Mouse (Mus musculus) lung, postnatal 0 days (tissue): ENCODE measurements around the gene Pstpip1. TPM values are rescaled to one million over a fixed set of nuclear protein-coding genes. Genes with fewer than 3 reads are reported as not detected.
A peak's percentile ranks its signal among the peaks of the same experiment; 100 is the strongest.

Experiments
- ATAC-seq: fragments of 200-750 bp; cut with Nextera tagmentation; 2 replicates; pipeline ENCODE4 v1.8.0; 2017; ENCODE audit warnings: moderate library complexity
- DNase-seq: peaks from one replicate; pipeline ENCODE4 v3.0.0-alpha.2; 2016; ENCODE audit warnings: low spot score
- H3K27ac ChIP-seq: fragments of 300-500 bp; sonication (generic); 2 replicates; pipeline ENCODE4 v1.5.1; 2014; ENCODE audit warnings: antibody characterized with exemption, mild to moderate bottlenecking, low read length, mixed read lengths
- H3K27me3 ChIP-seq: fragments of 300-500 bp; sonication (generic); replicated peaks from 2 replicates; pipeline ENCODE4 v1.6.1; 2014; ENCODE audit warnings: low read length, mixed read lengths; ENCODE audit not compliant: insufficient read depth
- H3K36me3 ChIP-seq: fragments of 300-500 bp; sonication (generic); 2 replicates; pipeline ENCODE4 v1.6.1; 2014; ENCODE audit warnings: low read length, mixed read lengths; ENCODE audit not compliant: insufficient read depth
- H3K4me1 ChIP-seq: fragments of 300-500 bp; sonication (generic); 2 replicates; pipeline ENCODE4 v1.6.1; 2014; ENCODE audit warnings: antibody characterized with exemption, low read depth, low read length, mixed read lengths; ENCODE audit not compliant: insufficient read depth
- H3K4me2 ChIP-seq: fragments of 300-500 bp; sonication (generic); replicated peaks from 2 replicates; pipeline ENCODE4 v1.6.1; 2014; ENCODE audit warnings: low read depth, mild to moderate bottlenecking, low read length, moderate library complexity, mixed read lengths
- H3K4me3 ChIP-seq: fragments of 300-500 bp; sonication (generic); 2 replicates; pipeline ENCODE4 v1.5.1; 2014; ENCODE audit warnings: low read depth, low read length
- H3K9ac ChIP-seq: fragments of 300-500 bp; sonication (generic); replicated peaks from 2 replicates; pipeline ENCODE4 v1.6.1; 2014; ENCODE audit warnings: low read depth, mild to moderate bottlenecking
- H3K9me3 ChIP-seq: fragments of 300-500 bp; sonication (generic); 2 replicates; pipeline ENCODE4 v1.6.1; 2016; ENCODE audit warnings: low read length, mixed read lengths
- CTCF ChIP-seq: IDR thresholded peaks from 2 replicates; pipeline ENCODE4 v1.5.1; 2016; ENCODE audit warnings: antibody characterized with exemption, mild to moderate bottlenecking
- EP300 ChIP-seq: IDR thresholded peaks from 2 replicates; pipeline ENCODE4 v1.6.1; 2016; ENCODE audit warnings: antibody characterized with exemption, mild to moderate bottlenecking, control low read depth
- WGBS: fragments of 180-500 bp; shearing (Covaris S2); extraction: QIAGEN DNeasy Blood & Tissue Kit; methylation state at CpG from one replicate; pipeline ENCODE4 v1.1.7; 2014; 5-methylcytosine and 5-hydroxymethylcytosine counted together
- polyA plus RNA-seq: library from polyadenylated mRNA; unstranded; fragments of >200 nt; fragmentation: Nextera tagmentation; extraction: Ambion mirVana; gene quantifications from 2 replicates; pipeline ENCODE4 v1.2.1, GENCODE M21; 2015

Pstpip1 gene
- polyA plus RNA-seq, 1 experiment from 2014 or later: 2.8 TPM

DNA sequence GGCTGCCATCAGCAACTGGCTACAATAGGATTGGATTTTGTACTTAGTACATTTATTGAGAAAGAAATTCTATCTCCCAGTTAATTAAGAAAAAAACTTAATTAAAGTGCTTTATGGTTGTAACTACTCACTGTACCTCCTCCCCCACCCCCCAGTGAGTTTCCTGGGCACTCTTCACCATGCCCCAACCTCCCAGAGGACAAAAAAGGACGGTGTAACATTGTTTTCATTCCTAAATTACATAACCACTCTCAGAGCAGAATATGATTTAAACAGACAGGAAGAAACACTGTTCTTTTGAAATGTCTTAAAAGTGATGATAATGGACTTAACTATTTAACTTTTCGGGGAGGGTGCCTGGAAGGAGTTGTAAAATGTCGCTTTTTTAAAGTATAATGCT lies 24.8 kb upstream of the Pstpip1 start:
- WGBS: 52% methylated on average over 3 of the region's 3 CpGs
- Histone ChIP-seq H3K36me3 (peaks cover 18% of the 10 kb centered on the region), H3K4me3 (no peak overlapping the region), H3K9me3 (no peaks in the 10 kb centered on the region), H3K9ac (no peak overlapping the region), H3K27ac (no peak overlapping the region), H3K27me3 (no peaks in the 10 kb centered on the region), H3K4me1 (no peaks in the 10 kb centered on the region), H3K4me2 (no peak overlapping the region)
- DNase-seq (no peak), ATAC-seq (no peak)
- TF ChIP-seq EP300: no peak
- TF ChIP-seq CTCF: no peak

DNA sequence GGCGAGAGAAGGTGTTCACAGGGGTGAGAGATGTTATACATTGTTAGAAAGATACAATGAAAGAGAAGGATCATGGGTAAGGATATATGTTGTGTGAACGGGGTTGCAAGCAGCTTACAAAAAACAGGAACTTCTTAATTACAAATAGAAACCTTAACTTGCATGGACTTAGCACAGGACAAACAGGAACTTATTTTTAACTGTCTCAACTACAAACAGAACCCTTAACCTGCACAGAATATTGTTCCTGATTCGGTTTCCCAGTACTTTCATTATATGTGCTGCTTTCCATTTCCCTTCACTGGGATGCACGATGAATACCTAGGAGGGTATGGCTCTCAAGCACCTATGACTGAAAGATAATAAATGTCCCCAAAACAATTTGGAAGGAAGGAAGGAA lies 21.8 kb upstream of the Pstpip1 start:
- H3K4me2 ChIP-seq: no peak overlapping the region
- TF ChIP-seq CTCF (no peak), EP300 (no peak)
- DNase-seq (no peak), ATAC-seq (no peak)
- 84% methylated on average over 4 of the region's 4 CpGs for WGBS
- no peak overlapping the region for H3K27ac ChIP-seq
- H3K9ac ChIP-seq: no peak overlapping the region
- H3K4me3 ChIP-seq: no peak overlapping the region
- no peaks in the 10 kb centered on the region for H3K9me3 ChIP-seq
- H3K36me3 ChIP-seq: no peaks in the 10 kb centered on the region
- no peaks in the 10 kb centered on the region for H3K27me3 ChIP-seq
- H3K4me1 ChIP-seq: no peaks in the 10 kb centered on the region

DNA sequence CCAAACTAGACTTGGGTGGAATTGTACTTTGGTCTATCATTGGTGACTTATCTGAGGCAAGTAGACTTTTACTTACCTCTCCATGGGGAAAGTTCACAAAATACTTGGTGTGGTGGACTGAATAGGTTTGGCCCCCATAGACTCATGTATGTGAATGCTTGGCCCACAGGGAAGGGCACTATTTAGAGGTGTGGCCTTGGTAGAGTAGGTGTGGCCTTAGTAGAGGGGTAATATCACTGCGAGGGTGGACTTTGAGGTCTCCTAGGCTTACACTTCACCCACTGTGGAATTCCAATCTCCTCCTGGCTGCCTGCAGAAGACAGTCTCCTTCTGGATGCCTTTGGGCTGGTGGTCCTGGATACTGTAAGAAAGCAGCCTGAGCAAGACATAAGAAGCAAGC lies 21.1 kb upstream of the Pstpip1 start:
- no peak overlapping the region for H3K4me2 ChIP-seq
- no peak overlapping the region for H3K4me3 ChIP-seq
- H3K36me3 ChIP-seq: no peaks in the 10 kb centered on the region
- H3K27me3 ChIP-seq: no peaks in the 10 kb centered on the region
- H3K9ac ChIP-seq: no peak overlapping the region
- H3K27ac ChIP-seq: no peak overlapping the region
- 84% methylated on average over 1 of the region's 1 CpGs for WGBS
- H3K4me1 ChIP-seq: no peaks in the 10 kb centered on the region
- ATAC-seq (no peak), DNase-seq (no peak)
- TF ChIP-seq CTCF: no peak
- TF ChIP-seq EP300: no peak
- H3K9me3 ChIP-seq: no peaks in the 10 kb centered on the region

DNA sequence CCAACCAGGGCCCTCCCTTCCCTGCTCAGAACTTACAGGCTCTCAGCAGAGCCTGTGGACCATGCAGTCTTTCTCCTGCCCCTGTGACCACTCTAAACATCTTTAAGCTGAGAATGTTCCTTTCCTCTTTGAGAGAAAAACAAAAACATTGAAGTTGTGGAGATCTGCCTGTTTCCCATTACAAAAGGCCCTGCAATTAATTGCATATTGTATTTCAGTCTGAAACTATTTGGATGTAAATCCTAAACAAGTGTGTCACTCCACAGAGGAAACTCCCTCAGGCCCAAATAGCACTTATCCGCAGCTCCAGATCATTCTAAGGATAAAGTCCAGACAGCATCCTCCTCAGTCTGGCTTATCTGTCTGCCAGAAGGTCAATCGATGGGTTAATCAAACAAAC lies 16.9 kb upstream of the Pstpip1 start:
- H3K9me3 ChIP-seq: no peaks in the 10 kb centered on the region
- TF ChIP-seq EP300: no peak
- TF ChIP-seq CTCF: no peak
- H3K4me3 ChIP-seq: no peak overlapping the region
- H3K9ac ChIP-seq: no peak overlapping the region
- DNase-seq (no peak), ATAC-seq (no peak)
- H3K4me1 ChIP-seq: peaks cover 4% of the 10 kb centered on the region; the same call in 1 of the 2 replicates
- no peaks in the 10 kb centered on the region for H3K36me3 ChIP-seq
- WGBS: 50% methylated on average over 2 of the region's 2 CpGs
- no peak overlapping the region for H3K27ac ChIP-seq
- no peak overlapping the region for H3K4me2 ChIP-seq
- H3K27me3 ChIP-seq: no peaks in the 10 kb centered on the region

DNA sequence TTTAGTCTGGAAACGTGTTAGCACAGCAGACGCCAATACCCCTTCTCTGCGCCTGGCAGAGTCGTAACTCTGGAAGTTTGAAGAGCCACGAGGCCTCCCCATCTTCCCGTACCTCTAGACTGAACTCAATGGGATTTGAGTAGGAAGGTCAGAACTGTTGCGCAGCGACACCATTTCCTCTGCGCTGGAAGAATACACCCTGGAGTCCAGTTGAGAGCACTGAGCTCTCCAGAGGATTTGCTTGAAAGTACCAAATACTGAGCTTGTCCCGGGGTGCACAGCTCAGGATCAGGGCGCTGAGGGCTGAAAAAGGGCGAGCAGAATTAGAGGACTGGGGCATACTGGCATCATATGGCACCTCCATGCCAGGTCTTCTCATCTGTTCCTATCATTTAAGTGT lies 14.9 kb upstream of the Pstpip1 start:
- 72% methylated on average over 12 of the region's 12 CpGs for WGBS

DNA sequence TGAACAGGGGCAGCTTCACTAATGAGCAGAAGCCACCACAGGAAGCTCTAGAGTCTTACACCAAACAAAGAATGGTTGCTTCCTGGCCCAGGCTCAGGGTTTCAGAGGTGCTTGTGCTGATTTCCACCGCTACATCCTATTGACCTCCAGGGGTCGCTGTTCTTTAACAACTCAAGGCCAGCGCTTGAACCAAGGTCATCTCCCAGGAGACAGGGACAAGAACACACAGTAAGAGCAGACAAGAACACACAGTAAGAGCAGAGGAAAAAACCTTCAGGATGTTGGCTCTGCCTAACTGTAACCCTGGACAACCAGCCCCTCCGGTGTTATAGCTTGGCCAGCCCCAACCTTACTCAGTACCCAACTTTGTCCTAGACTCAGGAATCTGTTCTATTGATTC lies 14.5 kb upstream of the Pstpip1 start:
- Histone ChIP-seq H3K4me2 (no peak overlapping the region), H3K36me3 (no peaks in the 10 kb centered on the region), H3K4me1 (peaks cover 4% of the 10 kb centered on the region; the same call in 1 of the 2 replicates), H3K9ac (no peak overlapping the region), H3K27me3 (no peaks in the 10 kb centered on the region), H3K27ac (peak overlapping the region; percentile 64), H3K9me3 (no peaks in the 10 kb centered on the region), H3K4me3 (no peak overlapping the region)
- DNase-seq (peak; percentile 95), ATAC-seq (peak; percentile 88)
- TF ChIP-seq CTCF: peak; percentile 86
- TF ChIP-seq EP300: no peak
- WGBS: 7% methylated on average over 4 of the region's 4 CpGs

More for the DNA sequence above, 14.9 kb upstream of the Pstpip1 start:
- DNase-seq (no peak), ATAC-seq (peak; percentile 18)
- no peaks in the 10 kb centered on the region for H3K9me3 ChIP-seq
- H3K27me3 ChIP-seq: no peaks in the 10 kb centered on the region
- no peak overlapping the region for H3K9ac ChIP-seq
- no peaks in the 10 kb centered on the region for H3K36me3 ChIP-seq
- no peak overlapping the region for H3K4me3 ChIP-seq
- peaks cover 4% of the 10 kb centered on the region; the same call in 1 of the 2 replicates for H3K4me1 ChIP-seq
- TF ChIP-seq CTCF (no peak), EP300 (no peak)
- no peak overlapping the region for H3K27ac ChIP-seq
- no peak overlapping the region for H3K4me2 ChIP-seq
